Mouse (Mus musculus): ENCODE measurements around the gene Kcnk2. TPM values are rescaled to one million over a fixed set of nuclear protein-coding genes. Genes with fewer than 3 reads are reported as not detected.
"Not testable (repeated sequence)": the region's sequence is repeated elsewhere in the genome, so short reads cannot be mapped to it uniquely, and the experiment has no call there.

Gene Kcnk2
- polyA plus RNA-seq, 1 experiment from 2014 or later, result 17.3 TPM

DNA sequence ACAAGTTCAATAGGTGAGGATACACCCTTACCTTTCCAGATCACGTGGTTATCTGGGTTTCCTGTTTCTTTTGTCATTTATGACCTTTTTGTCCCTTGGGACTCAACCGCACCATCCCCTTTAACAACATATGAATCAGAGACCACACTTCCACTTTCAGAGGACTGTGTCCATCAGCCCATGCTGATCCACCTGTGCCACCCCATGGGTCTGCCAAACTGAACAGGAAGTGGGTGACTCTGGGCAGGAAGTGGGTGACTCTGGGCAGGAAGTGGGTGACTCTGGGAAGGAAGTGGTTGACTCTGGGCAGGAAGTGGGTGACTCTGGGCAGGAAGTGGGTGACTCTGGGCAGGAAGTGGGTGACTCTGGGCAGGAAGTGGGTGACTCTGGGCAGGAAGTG is 158.9 kb downstream of the Kcnk2 start:
- not testable (repeated sequence) for H3K9me3 ChIP-seq; H3K27me3 ChIP-seq; H3K36me3 ChIP-seq; H3K4me1 ChIP-seq (replicated peaks); ATAC-seq (ENCODE audit: low FRiP score); H3K4me2 ChIP-seq; H3K9ac ChIP-seq; H3K4me3 ChIP-seq; H3K27ac ChIP-seq
- 86% methylated on average over 2 of the region's 2 CpGs for WGBS

DNA sequence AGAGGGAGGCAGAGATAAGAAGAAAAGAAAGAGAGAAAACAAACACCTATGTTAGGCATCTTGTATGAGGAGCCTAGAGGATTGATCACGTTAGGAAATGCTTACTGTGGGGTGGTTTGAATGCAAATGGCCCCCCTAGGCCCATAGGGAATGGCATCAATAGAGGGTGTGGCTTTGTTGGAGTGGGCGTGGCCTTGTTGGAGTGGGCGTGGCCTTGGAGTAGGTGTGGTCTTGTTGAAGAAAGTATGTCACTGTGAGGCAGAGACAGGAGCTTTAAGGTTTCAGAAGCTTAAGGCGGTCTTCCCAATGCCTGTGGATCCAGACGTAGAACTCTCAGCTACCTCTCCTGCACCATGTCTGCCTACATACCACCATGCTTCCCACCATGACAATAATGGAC is 166.8 kb downstream of the Kcnk2 start:
- WGBS, result 65% methylated on average over 5 of the region's 5 CpGs
- no peak overlapping the region for H3K27ac ChIP-seq
- H3K9me3 ChIP-seq, result no peaks in the 10 kb centered on the region
- no peak overlapping the region for H3K9ac ChIP-seq
- ATAC-seq (ENCODE audit: low FRiP score), result no peak
- no peak overlapping the region for H3K4me2 ChIP-seq
- no peaks in the 10 kb centered on the region for H3K4me1 ChIP-seq (replicated peaks)
- no peaks in the 10 kb centered on the region for H3K36me3 ChIP-seq
- H3K4me3 ChIP-seq, result no peak overlapping the region
- no peaks in the 10 kb centered on the region for H3K27me3 ChIP-seq

DNA sequence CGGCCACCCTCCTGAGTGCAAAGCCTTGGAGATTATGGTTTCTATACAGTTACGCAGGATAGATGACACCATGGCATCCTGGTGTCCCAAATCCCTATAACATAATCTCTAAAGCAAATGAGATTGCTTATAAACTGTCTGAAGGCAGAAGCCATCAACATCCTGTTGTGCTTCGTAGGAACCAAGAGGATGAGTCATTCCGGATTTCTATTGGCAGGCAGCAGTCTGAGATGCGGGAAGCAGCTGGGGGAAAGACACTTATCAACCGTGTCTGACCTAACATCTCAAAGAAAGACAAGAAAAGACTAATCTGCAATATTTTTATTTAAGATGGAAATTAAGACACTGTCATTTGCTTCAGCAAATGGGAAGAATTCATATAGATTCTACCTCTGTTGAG is 169.2 kb downstream of the Kcnk2 start:
- WGBS, result 83% methylated on average over 6 of the region's 6 CpGs
- Histone ChIP-seq H3K27me3 (no peaks in the 10 kb centered on the region), H3K27ac (no peak overlapping the region), H3K4me2 (no peak overlapping the region), H3K4me1 (replicated peaks) (peaks cover 12% of the 10 kb centered on the region), H3K36me3 (no peaks in the 10 kb centered on the region), H3K4me3 (no peak overlapping the region), H3K9ac (no peak overlapping the region), H3K9me3 (no peaks in the 10 kb centered on the region)
- ATAC-seq (ENCODE audit: low FRiP score), result no peak

DNA sequence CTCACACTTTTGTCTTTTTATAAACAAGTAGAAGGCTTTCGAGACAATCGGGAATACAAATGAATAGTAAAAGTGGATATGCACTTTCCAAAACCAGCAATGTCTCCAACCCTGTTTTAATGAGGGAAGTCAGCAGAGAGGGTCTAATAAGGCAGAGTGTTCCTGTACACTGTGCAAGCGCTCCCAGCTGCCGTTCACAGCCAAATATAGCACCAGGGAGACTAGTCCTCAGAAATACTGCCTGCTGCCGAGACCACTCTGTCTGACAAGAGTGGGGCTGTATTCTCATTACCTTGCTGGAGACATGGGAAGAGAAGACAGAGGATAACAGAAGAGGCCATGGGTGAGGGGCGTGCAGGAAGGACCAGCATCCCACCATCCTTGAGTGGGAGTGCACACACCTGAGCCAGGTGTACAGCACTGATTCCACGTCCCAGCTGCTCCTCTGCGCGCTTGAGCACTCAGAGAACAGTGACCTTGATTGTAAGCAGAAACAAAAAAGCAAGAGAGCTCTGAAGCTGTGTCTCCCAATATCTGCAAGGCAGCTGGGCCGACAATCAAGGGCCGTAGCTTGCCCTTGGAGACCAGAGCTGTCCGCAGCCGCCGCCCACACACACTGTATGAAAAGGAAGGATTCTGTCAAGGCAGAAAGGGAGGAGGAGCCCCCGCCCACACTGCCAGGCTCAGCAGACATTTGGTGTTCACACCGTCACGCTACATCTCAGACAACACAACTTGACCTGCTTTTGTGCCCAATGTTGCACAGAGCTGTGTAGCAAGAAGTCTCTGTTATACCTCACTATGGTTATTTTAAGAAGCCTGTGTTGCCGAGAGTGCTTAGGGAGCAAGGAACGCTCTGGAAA is 173.6 kb downstream of the Kcnk2 start:
- Histone ChIP-seq H3K4me1 (replicated peaks) (peaks cover 12% of the 10 kb centered on the region), H3K9me3 (no peaks in the 10 kb centered on the region), H3K4me3 (no peak overlapping the region), H3K9ac (peak overlapping the region; percentile 1; the same call in 1 of the 2 replicates), H3K36me3 (no peaks in the 10 kb centered on the region), H3K27me3 (no peaks in the 10 kb centered on the region), H3K4me2 (peak overlapping the region; percentile 13; the same call in 1 of the 2 replicates), H3K27ac (peak overlapping the region; percentile 48; the same call in 1 of the 2 replicates)
- 56% methylated on average over 19 of the region's 19 CpGs for WGBS
- no peak for ATAC-seq (ENCODE audit: low FRiP score)

DNA sequence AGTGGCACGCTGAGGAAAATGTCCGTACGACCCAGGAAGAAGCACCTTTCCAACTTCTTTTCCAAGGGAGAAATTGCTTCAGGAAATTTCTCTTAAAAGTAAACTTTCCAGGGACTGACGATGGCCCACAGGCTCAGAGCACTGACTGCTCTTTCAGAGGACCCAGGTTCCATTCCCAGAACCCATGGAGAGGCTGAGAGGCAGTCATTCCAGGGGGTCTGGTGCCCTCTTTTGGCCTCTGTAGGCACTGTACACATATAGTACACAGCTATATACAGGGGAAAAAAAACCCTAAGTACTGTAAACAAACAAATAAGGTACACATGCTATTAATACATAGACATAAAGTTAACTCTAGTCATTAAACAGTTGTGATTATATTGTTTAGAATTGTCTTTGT is 174.6 kb downstream of the Kcnk2 start:
- Histone ChIP-seq H3K9ac (no peak overlapping the region), H3K9me3 (no peaks in the 10 kb centered on the region), H3K27me3 (no peaks in the 10 kb centered on the region), H3K27ac (no peak overlapping the region), H3K36me3 (no peaks in the 10 kb centered on the region), H3K4me2 (no peak overlapping the region), H3K4me3 (no peak overlapping the region), H3K4me1 (replicated peaks) (peaks cover 12% of the 10 kb centered on the region)
- ATAC-seq (ENCODE audit: low FRiP score), result no peak
- 76% methylated on average over 4 of the region's 4 CpGs for WGBS

DNA sequence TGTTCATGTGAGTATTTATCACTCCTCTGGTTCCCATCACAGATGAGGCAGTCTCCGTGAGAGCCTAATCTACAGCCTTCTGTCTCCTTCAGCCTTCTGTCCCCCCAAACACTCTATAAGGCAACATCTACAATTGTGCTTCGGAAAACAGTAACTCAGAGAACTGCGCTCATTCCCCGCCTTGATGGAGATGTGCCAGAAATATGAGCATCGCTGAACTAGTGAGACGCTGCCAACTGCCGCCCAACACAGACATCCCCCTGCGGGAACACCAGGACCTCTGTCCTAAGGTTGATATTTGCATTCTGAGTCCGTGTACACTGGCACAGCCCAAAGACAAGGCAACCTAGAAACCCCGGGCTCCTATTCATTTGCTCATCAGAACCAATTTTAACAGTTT is 183.0 kb downstream of the Kcnk2 start:
- Histone ChIP-seq H3K36me3 (no peaks in the 10 kb centered on the region), H3K4me1 (replicated peaks) (peaks cover 14% of the 10 kb centered on the region), H3K9ac (no peak overlapping the region), H3K9me3 (no peaks in the 10 kb centered on the region), H3K4me3 (no peak overlapping the region), H3K4me2 (no peak overlapping the region), H3K27me3 (no peaks in the 10 kb centered on the region), H3K27ac (no peak overlapping the region)
- no peak for ATAC-seq (ENCODE audit: low FRiP score)
- WGBS, result 61% methylated on average over 10 of the region's 10 CpGs

DNA sequence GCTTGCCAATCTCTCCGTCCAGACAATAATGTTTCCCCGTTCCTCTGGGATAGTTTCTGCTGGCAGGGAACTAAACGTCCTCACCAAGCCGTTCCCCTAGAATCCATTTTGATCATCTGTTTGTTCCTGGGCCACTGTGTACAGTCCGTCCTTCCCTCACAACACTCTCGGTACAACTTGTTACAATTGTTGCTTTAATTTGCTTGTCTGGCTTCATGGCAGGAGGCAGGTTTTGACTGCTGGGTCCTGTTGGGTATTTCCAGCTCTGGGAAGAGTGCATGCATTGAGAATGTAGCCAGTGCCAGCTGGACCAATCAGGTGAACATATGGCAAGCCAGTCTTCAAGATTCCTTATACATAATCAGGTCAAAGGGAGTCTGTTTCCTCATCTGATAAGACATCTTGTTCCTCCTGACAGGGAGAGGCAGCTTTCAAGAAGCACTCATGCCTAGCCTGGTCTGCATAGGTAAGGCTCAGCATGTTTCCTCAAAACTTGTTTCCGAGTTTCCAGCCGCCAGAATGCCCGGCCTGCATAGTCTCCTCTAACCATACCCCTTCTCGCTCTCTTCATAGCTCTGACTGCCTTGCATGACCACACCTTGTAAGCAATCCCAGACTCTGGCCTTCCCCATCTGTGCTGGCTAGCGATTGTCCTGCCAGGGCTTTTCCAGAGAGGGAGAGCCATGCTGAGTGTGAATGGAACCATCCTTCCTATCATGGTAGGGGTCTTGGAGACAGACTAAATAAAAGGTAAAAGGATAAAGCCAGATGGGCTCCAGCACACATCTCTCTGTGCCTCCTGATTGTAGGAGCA is 184.1 kb downstream of the Kcnk2 start:
- ATAC-seq (ENCODE audit: low FRiP score), result no peak
- WGBS, result 83% methylated on average over 11 of the region's 11 CpGs

DNA sequence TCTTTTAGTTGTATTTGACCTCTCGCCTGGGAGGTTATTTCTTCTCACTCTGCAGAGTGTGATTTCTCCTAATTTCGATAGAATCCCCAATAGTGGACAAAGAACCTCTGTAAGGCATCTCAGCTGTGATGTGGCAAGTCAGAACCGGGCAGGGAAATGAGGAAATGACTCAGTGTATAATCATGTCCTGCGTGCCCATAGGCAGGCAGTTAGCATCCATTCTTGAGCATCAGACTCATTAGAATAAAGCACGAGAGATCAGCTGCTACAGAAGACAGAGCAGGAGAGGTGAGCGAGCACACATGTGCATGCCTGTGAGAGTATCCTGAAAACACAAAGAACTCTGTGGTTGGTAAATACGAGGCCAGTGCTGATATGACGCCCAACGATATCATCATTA is 186.9 kb downstream of the Kcnk2 start:
- no peak overlapping the region for H3K9ac ChIP-seq
- no peak overlapping the region for H3K27ac ChIP-seq
- ATAC-seq (ENCODE audit: low FRiP score), result no peak
- H3K9me3 ChIP-seq, result 0 out of 2 replicates have a peak, but pooled peaks cover 5% of the 10 kb centered on the region
- 69% methylated on average over 9 of the region's 9 CpGs for WGBS
- H3K27me3 ChIP-seq, result no peaks in the 10 kb centered on the region
- no peak overlapping the region for H3K4me2 ChIP-seq
- H3K4me3 ChIP-seq, result no peak overlapping the region
- peaks cover 14% of the 10 kb centered on the region for H3K4me1 ChIP-seq (replicated peaks)
- H3K36me3 ChIP-seq, result peaks cover 10% of the 10 kb centered on the region; the same call in 1 of the 2 replicates

More for the DNA sequence above, 184.1 kb downstream of the Kcnk2 start:
- H3K27me3 ChIP-seq, result no peaks in the 10 kb centered on the region
- no peaks in the 10 kb centered on the region for H3K9me3 ChIP-seq
- H3K9ac ChIP-seq, result no peak overlapping the region
- no peaks in the 10 kb centered on the region for H3K36me3 ChIP-seq
- H3K4me1 ChIP-seq (replicated peaks), result peaks cover 14% of the 10 kb centered on the region
- H3K4me3 ChIP-seq, result no peak overlapping the region
- no peak overlapping the region for H3K4me2 ChIP-seq
- no peak overlapping the region for H3K27ac ChIP-seq

DNA sequence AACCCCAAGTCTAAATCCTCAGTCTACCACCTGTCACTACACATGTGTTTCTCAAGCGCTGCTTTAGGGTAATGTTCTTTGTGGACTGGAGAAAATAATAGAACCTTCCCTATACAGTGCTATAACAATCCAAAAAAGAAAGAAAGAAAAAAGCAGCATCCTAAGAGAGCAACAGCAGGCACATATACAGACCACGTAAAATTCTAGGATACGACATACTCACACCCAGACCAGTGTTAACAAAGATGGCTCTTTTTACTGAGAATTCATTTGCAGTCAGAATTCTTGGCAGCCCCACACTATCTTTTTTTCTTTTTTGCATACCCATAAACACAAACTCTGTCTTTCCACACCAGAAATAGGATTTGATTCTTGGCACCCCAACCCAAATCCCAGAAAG is 187.6 kb downstream of the Kcnk2 start:
- 84% methylated on average over 3 of the region's 3 CpGs for WGBS
- no peak overlapping the region for H3K4me3 ChIP-seq
- H3K9ac ChIP-seq, result no peak overlapping the region
- H3K9me3 ChIP-seq, result 0 out of 2 replicates have a peak, but pooled peaks cover 5% of the 10 kb centered on the region
- peaks cover 19% of the 10 kb centered on the region for H3K4me1 ChIP-seq (replicated peaks)
- no peak for ATAC-seq (ENCODE audit: low FRiP score)
- no peak overlapping the region for H3K27ac ChIP-seq
- no peak overlapping the region for H3K4me2 ChIP-seq
- no peaks in the 10 kb centered on the region for H3K27me3 ChIP-seq
- peaks cover 12% of the 10 kb centered on the region for H3K36me3 ChIP-seq

DNA sequence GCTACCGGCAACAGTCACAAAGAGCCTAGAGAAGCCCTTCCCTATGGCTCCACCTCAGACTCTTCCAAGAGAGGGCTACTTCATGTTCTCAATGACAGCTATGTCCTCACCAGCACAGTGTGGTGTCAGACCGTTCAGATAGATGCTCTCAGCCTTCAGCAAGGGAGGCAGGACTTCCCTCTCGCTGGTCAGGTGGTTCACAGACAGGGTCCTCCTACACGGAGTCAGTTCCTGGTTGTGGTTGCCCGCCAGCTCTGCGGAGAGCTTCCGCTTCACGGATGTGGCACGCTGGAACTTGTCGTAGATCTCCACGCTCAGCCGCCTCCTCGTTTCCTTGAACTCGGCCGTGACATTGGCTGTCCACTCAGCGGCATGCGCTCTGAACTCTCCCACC is 192.4 kb downstream of the Kcnk2 start:
- Histone ChIP-seq H3K36me3 (peaks cover 33% of the 10 kb centered on the region), H3K9ac (no peak overlapping the region), H3K4me2 (no peak overlapping the region), H3K27me3 (no peaks in the 10 kb centered on the region), H3K9me3 (0 out of 2 replicates have a peak, but pooled peaks cover 5% of the 10 kb centered on the region), H3K27ac (0 out of 2 replicates have a peak overlapping the region, but pooled peaks have one; percentile 5), H3K4me1 (replicated peaks) (0 out of 2 replicates have a peak, but pooled peaks cover 10% of the 10 kb centered on the region), H3K4me3 (no peak overlapping the region)
- WGBS, result 91% methylated on average over 17 of the region's 17 CpGs
- ATAC-seq (ENCODE audit: low FRiP score), result no peak

DNA sequence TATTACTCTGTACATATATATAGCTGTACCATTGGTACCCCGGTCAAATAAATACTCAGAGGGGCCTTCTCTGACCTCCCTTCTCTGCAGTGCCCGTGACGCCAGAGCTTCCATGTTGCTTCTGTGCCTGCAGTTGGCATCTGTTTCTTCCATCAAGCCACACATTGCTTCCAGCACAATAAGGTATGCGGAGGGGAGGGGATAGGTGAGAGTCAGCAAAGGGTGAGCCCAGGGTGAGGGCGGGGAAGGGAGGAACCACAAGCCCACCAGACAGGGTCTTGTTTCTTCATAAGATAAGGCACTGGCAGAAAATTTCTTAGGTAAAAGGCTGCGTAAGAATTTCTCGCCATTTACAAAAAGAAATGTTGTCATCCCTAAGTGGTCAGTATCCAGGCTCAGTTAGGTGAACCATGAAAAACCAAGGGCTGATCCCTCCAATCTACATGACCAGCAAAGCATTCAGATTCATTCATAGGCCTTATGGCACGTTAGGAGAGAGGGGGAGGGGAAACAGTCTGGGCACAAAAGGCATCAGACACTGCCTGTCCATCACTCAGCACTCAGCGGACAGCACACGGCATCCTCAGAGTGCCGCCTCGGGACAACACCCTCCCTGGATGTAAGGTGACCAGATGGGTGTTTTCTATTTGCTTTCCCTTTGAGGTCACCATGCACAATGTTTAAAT is 192.9 kb downstream of the Kcnk2 start:
- ATAC-seq (ENCODE audit: low FRiP score), result no peak
- Histone ChIP-seq H3K9me3 (0 out of 2 replicates have a peak, but pooled peaks cover 5% of the 10 kb centered on the region), H3K27me3 (no peaks in the 10 kb centered on the region), H3K27ac (0 out of 2 replicates have a peak overlapping the region, but pooled peaks have one; percentile 5), H3K4me3 (no peak overlapping the region), H3K36me3 (peaks cover 33% of the 10 kb centered on the region), H3K4me2 (no peak overlapping the region), H3K4me1 (replicated peaks) (0 out of 2 replicates have a peak, but pooled peaks cover 10% of the 10 kb centered on the region), H3K9ac (no peak overlapping the region)
- 59% methylated on average over 12 of the region's 12 CpGs for WGBS

DNA sequence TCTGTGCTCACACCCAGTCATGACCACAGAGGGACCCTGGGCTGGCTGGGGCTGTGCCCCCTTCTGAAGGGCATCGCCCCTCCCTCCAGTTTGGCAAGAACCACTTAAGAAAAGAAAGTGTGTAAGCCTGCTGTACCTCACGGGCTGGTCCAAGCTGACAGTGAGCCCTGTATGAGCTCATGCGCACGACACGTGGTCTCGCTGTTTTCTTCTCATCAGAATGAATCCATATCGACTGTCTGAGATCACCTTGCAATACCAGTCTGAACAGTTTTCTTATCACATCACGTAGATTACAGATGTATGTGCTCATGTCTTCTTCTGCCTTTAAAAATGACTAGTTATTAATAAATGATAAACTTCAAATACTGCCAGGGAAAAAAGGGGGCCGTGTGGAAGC is 193.5 kb downstream of the Kcnk2 start:
- no peak overlapping the region for H3K9ac ChIP-seq
- H3K4me2 ChIP-seq, result no peak overlapping the region
- H3K27me3 ChIP-seq, result no peaks in the 10 kb centered on the region
- ATAC-seq (ENCODE audit: low FRiP score), result no peak
- no peak overlapping the region for H3K4me3 ChIP-seq
- H3K27ac ChIP-seq, result no peak overlapping the region
- H3K9me3 ChIP-seq, result 0 out of 2 replicates have a peak, but pooled peaks cover 5% of the 10 kb centered on the region
- H3K4me1 ChIP-seq (replicated peaks), result 0 out of 2 replicates have a peak, but pooled peaks cover 10% of the 10 kb centered on the region
- H3K36me3 ChIP-seq, result peaks cover 33% of the 10 kb centered on the region
- WGBS, result 91% methylated on average over 9 of the region's 9 CpGs
